10 mouse cellular contexts compared by ENCODE assay signal in the genomic region with DNA sequence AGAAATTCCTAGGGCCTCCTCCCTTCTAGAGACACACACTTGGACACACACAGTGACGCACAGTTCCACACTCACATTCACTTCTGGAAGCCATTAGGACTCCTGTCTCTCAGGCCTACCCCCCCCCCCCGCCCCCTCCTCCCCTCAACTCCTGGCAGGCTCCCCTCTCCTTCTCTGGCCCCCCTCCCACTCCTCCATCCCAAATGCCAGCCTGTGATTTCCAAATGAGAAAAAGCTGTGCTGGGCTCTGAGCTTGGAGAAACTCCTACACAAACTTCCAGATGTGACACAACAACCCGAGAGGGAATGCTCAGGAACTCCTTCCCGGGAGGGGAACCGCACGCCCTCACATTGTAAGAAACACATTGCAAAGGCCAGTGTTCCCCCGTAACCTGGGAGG. TPM values are rescaled to one million over a fixed set of nuclear protein-coding genes. Genes with fewer than 3 reads are reported as not detected.
DNase-seq lines count a peak whose midpoint lies in the region; ATAC-seq lines count a peak whose summit lies in the region.
"Had no signal": no experiment of that assay in that cellular context is flagged by ENCODE, and none has a peak within 500 bp of the region (broad histone marks: within the 10 kb centered on the region; RNA-seq: fewer than 3 reads in every experiment).

No protein-coding gene starts in this region.

- H3K4me1 ChIP-seq in hindbrain, embryonic 12.5 days: peaks cover 76% of the 10 kb centered on the region
- peaks cover 59% of the 10 kb centered on the region for H3K4me1 ChIP-seq in midbrain, embryonic 14.5 days (ENCODE audit: control insufficient read depth, insufficient read depth, low read length)

- H3K9me3 ChIP-seq in hindbrain, embryonic 12.5 days (replicated peaks): no peaks in the 10 kb centered on the region
- H3K9me3 ChIP-seq in midbrain, embryonic 14.5 days (ENCODE audit: control insufficient read depth, low read length): no peaks in the 10 kb centered on the region
- H3K9me3 ChIP-seq: liver, embryonic 13.5 days had no signal

- 24% methylated on average over 6 of the region's 7 CpGs for WGBS in hindbrain, embryonic 12.5 days
- WGBS in midbrain, embryonic 14.5 days: 21% methylated on average over 6 of the region's 7 CpGs

- H3K4me3 ChIP-seq in hindbrain, embryonic 12.5 days: peak overlapping the region; percentile 88
- peak overlapping the region; percentile 78; the same call in 1 of the 2 replicates for H3K4me3 ChIP-seq in midbrain, embryonic 14.5 days (replicated peaks; ENCODE audit: low read depth, low read length)
- H3K4me3 ChIP-seq: liver, embryonic 13.5 days had no signal

- peaks cover 24% of the 10 kb centered on the region for H3K27me3 ChIP-seq in hindbrain, embryonic 12.5 days
- H3K27me3 ChIP-seq in midbrain, embryonic 14.5 days (ENCODE audit: control insufficient read depth, insufficient read depth, low read length): peaks cover 9% of the 10 kb centered on the region; the same call in 1 of the 2 replicates

- DNase-seq in brain, adult 2 months (ENCODE audit: low read depth, low spot score): peak; percentile 76
- DNase-seq in embryo, embryonic 9.5 days (ENCODE audit: extremely low spot score): peak; percentile 55
- DNase-seq in midbrain, embryonic 14.5 days: no peak
- DNase-seq in c-Kit-positive CD71-positive TER-119-positive erythroid progenitor cells, embryonic 14.5 days (ENCODE audit: low spot score): no peak
- DNase-seq in testis, postnatal 14 days (ENCODE audit: low spot score): no peak
- no peak for DNase-seq in layer of hippocampus, postnatal 36 days
- DNase-seq: kidney, adult 18-20 months; liver, embryonic 13.5 days had no signal

- H3K9ac ChIP-seq in hindbrain, embryonic 12.5 days: no peak overlapping the region
- H3K9ac ChIP-seq in midbrain, embryonic 14.5 days (replicated peaks; ENCODE audit: low read length): no peak overlapping the region
- H3K9ac ChIP-seq: liver, embryonic 13.5 days had no signal

- peak overlapping the region; percentile 97 for H3K4me2 ChIP-seq in hindbrain, embryonic 12.5 days (replicated peaks)
- H3K4me2 ChIP-seq in midbrain, embryonic 14.5 days (ENCODE audit: low read length): peak overlapping the region; percentile 99
- H3K4me2 ChIP-seq: liver, embryonic 13.5 days had no signal

- H3K27ac ChIP-seq in hindbrain, embryonic 12.5 days: peak overlapping the region; percentile 93
- 0 out of 2 replicates have a peak overlapping the region, but pooled peaks have one; percentile 37 for H3K27ac ChIP-seq in midbrain, embryonic 14.5 days (replicated peaks; ENCODE audit: low read depth, low read length)
- H3K27ac ChIP-seq: liver, embryonic 13.5 days had no signal

- ATAC-seq in hindbrain, embryonic 12.5 days (ENCODE audit: low FRiP score): no peak
- ATAC-seq in midbrain, embryonic 14.5 days (ENCODE audit: low FRiP score, low TSS enrichment): no peak

- H3K36me3 ChIP-seq in hindbrain, embryonic 12.5 days: no peaks in the 10 kb centered on the region
- H3K36me3 ChIP-seq in midbrain, embryonic 14.5 days (ENCODE audit: control insufficient read depth, insufficient read depth, low read length): no peaks in the 10 kb centered on the region
- H3K36me3 ChIP-seq: liver, embryonic 13.5 days had no signal

RNA-seq across cellular contexts. Expression of gene Cacna1g, which starts 3.6 kb away (rescaled TPM):
- polyA plus RNA-seq in hindbrain, embryonic 12.5 days (2016; fragmentation: Nextera tagmentation; extraction: Ambion mirVana): 19.1 and 21.4 TPM in 2 replicates
- 20.1 and 22.7 TPM in 2 replicates for polyA plus RNA-seq in midbrain, embryonic 14.5 days (2014; fragmentation: Nextera tagmentation; extraction: Ambion mirVana)
- total RNA-seq in layer of hippocampus, postnatal 36 days (2021): 10 to 100 TPM; 65.7 to 81.0 TPM

RNA-seq across cellular contexts. Expression of gene Spata20, which starts 15.6 kb away (rescaled TPM):
- 0.08 TPM in 1 of 2 replicates, not detected in the other for polyA plus RNA-seq in hindbrain, embryonic 12.5 days (2016; fragmentation: Nextera tagmentation; extraction: Ambion mirVana)
- 0.42 and 0.54 TPM in 2 replicates for polyA plus RNA-seq in midbrain, embryonic 14.5 days (2014; fragmentation: Nextera tagmentation; extraction: Ambion mirVana)
- total RNA-seq in layer of hippocampus, postnatal 36 days (2021): under 1 TPM in 1 of 2 experiments, not detected in 1; 0.45 TPM
- total RNA-seq: gastrocnemius, adult 8-10 months had no signal
- polyA plus RNA-seq: liver, embryonic 13.5 days had no signal

RNA-seq across cellular contexts. Expression of gene Epn3, which starts 29.4 kb away (rescaled TPM):
- polyA plus RNA-seq in hindbrain, embryonic 12.5 days (2016; fragmentation: Nextera tagmentation; extraction: Ambion mirVana): 1.7 and 2.5 TPM in 2 replicates
- polyA plus RNA-seq in midbrain, embryonic 14.5 days (2014; fragmentation: Nextera tagmentation; extraction: Ambion mirVana): 0.23 and 0.43 TPM in 2 replicates
- 1 to 10 TPM; 1.4 to 1.8 TPM for total RNA-seq in layer of hippocampus, postnatal 36 days (2021)

RNA-seq across cellular contexts. Expression of gene Mycbpap, which starts 51.2 kb away (rescaled TPM):
- 4.2 and 5.2 TPM in 2 replicates for polyA plus RNA-seq in hindbrain, embryonic 12.5 days (2016; fragmentation: Nextera tagmentation; extraction: Ambion mirVana)
- polyA plus RNA-seq in midbrain, embryonic 14.5 days (2014; fragmentation: Nextera tagmentation; extraction: Ambion mirVana): 2.1 and 3.3 TPM in 2 replicates
- 1 to 10 TPM; 2.8 to 3.6 TPM for total RNA-seq in layer of hippocampus, postnatal 36 days (2021)
- total RNA-seq: gastrocnemius, adult 8-10 months had no signal

Comparison
In these comparisons a context has a peak if more than half of its experiments do, and no peak if none do; other contexts are left out.
1. DNase-seq: peak in brain, adult 2 months (single experiment) and embryo, embryonic 9.5 days (single experiment); none in midbrain, embryonic 14.5 days (single experiment), c-Kit-positive CD71-positive TER-119-positive erythroid progenitor cells, embryonic 14.5 days (single experiment), testis, postnatal 14 days (single experiment) and layer of hippocampus, postnatal 36 days (0 of 2).